Mouse (Mus musculus): Measurements from ENCODE around the gene Colca2.
A peak's percentile ranks its signal among the peaks of the same experiment; 100 is the strongest.

The Colca2 gene

GRCm38 (mm10) chr9:51278500-51279381 lies at the start of gene Colca2:
TSS of gene Colca2 (minus strand) at chr9:51278569.
- peak; percentile 66 for DNase-seq (ENCODE audit: low read depth, low spot score)

GRCm38 (mm10) chr9:51327555-51327903 lies 49.2 kb upstream of the Colca2 start:
- DNase-seq (ENCODE audit: low read depth, low spot score): no peak

GRCm38 (mm10) chr9:51326619-51327554 lies 48.5 kb upstream of the Colca2 start:
- no peak for DNase-seq (ENCODE audit: low read depth, low spot score)

GRCm38 (mm10) chr9:51324406-51325065 lies 46.2 kb upstream of the Colca2 start:
- DNase-seq (ENCODE audit: low read depth, low spot score): no peak

GRCm38 (mm10) chr9:51320096-51320495 lies 41.7 kb upstream of the Colca2 start:
- no peak for DNase-seq (ENCODE audit: low read depth, low spot score)

GRCm38 (mm10) chr9:51318246-51318645 lies 39.9 kb upstream of the Colca2 start:
- DNase-seq (ENCODE audit: low read depth, low spot score): no peak

- DNase-seq (ENCODE audit: low read depth, low spot score): no peak
Observed at GRCm38 (mm10) chr9:51317322-51317721, 39.0 kb upstream of the Colca2 start.

GRCm38 (mm10) chr9:51315402-51316063 lies 37.2 kb upstream of the Colca2 start:
- DNase-seq (ENCODE audit: low read depth, low spot score): no peak

- DNase-seq (ENCODE audit: low read depth, low spot score): no peak
Observed at GRCm38 (mm10) chr9:51312554-51313317, 34.4 kb upstream of the Colca2 start.

GRCm38 (mm10) chr9:51310515-51310914 lies 32.1 kb upstream of the Colca2 start:
- DNase-seq (ENCODE audit: low read depth, low spot score): no peak

- DNase-seq (ENCODE audit: low read depth, low spot score): no peak
Observed at GRCm38 (mm10) chr9:51306351-51306750, 28.0 kb upstream of the Colca2 start.

- no peak for DNase-seq (ENCODE audit: low read depth, low spot score)
Observed at GRCm38 (mm10) chr9:51305146-51305545, 26.8 kb upstream of the Colca2 start.

GRCm38 (mm10) chr9:51303980-51304379 lies 25.6 kb upstream of the Colca2 start:
- DNase-seq (ENCODE audit: low read depth, low spot score): no peak

GRCm38 (mm10) chr9:51293541-51293940 lies 15.2 kb upstream of the Colca2 start:
- no peak for DNase-seq (ENCODE audit: low read depth, low spot score)

- peak; percentile 83 for DNase-seq (ENCODE audit: low read depth, low spot score)
Observed at GRCm38 (mm10) chr9:51292674-51293073, 14.3 kb upstream of the Colca2 start.

GRCm38 (mm10) chr9:51290980-51291379 lies 12.6 kb upstream of the Colca2 start:
- no peak for DNase-seq (ENCODE audit: low read depth, low spot score)

GRCm38 (mm10) chr9:51286079-51286478 lies 7.7 kb upstream of the Colca2 start:
- DNase-seq (ENCODE audit: low read depth, low spot score): no peak

- DNase-seq (ENCODE audit: low read depth, low spot score): no peak
Observed at GRCm38 (mm10) chr9:51277834-51278498, 403 bp downstream of the Colca2 start.

- DNase-seq (ENCODE audit: low read depth, low spot score): no peak
Observed at GRCm38 (mm10) chr9:51274678-51275077, 3.7 kb downstream of the Colca2 start.

GRCm38 (mm10) chr9:51273581-51274154 lies 4.7 kb downstream of the Colca2 start:
- DNase-seq (ENCODE audit: low read depth, low spot score): no peak

Measured in ZHBTc4 (cell line).